Comparison of ENCODE assay signal across 27 mouse cellular contexts in the genomic region with DNA sequence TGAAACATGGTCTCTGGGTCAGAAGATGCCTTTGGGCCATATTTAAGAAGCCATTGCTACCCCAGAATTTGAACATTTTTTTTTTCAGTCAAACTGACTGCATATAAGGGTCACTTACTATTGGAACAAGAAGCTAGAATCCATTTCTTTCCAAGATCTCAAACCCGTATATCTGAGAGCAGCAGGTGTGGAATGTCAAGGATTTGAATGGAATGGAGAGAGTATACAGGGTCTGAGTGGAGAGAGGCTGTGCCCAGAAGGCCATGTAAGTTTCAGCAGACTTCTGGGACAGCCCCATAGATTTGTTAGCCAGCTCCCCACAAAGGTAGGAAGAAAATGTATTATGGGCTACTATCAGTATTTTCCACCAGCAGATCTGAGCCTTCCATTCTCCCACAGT. TPM values are rescaled to one million over a fixed set of nuclear protein-coding genes. Genes with fewer than 3 reads are reported as not detected.
A peak's percentile ranks its signal among the peaks of the same experiment; 100 is the strongest.
DNase-seq lines count a peak whose midpoint lies in the region; ATAC-seq and TF ChIP-seq lines count a peak whose summit lies in the region.
"Had no signal": no experiment of that assay in that cellular context is flagged by ENCODE, and none has a peak within 500 bp of the region (broad histone marks: within the 10 kb centered on the region; RNA-seq: fewer than 3 reads in every experiment).

No protein-coding gene starts in this region.

- no peaks in the 10 kb centered on the region for H3K27me3 ChIP-seq in heart, embryonic 16.5 days (ENCODE audit: control insufficient read depth, insufficient read depth, low read length)
- no peaks in the 10 kb centered on the region for H3K27me3 ChIP-seq in lung, embryonic 14.5 days (ENCODE audit: insufficient read depth, low read length)
- H3K27me3 ChIP-seq in limb, embryonic 13.5 days, result no peaks in the 10 kb centered on the region
- H3K27me3 ChIP-seq: forebrain, embryonic 13.5 days had no signal

- intact Hi-C loops in heart, postnatal 36 days (cut with DNase I), result no loop called here

- peaks cover 13% of the 10 kb centered on the region for H3K36me3 ChIP-seq in heart, embryonic 16.5 days (ENCODE audit: control insufficient read depth, insufficient read depth)
- no peaks in the 10 kb centered on the region for H3K36me3 ChIP-seq in lung, embryonic 14.5 days (ENCODE audit: insufficient read depth)
- no peaks in the 10 kb centered on the region for H3K36me3 ChIP-seq in limb, embryonic 13.5 days
- H3K36me3 ChIP-seq: forebrain, embryonic 10.5 days had no signal

- no peaks in the 10 kb centered on the region for H3K9me3 ChIP-seq in heart, embryonic 16.5 days (replicated peaks; ENCODE audit: control insufficient read depth, low read length)
- H3K9me3 ChIP-seq in lung, embryonic 14.5 days (ENCODE audit: low read depth, low read length), result no peaks in the 10 kb centered on the region
- H3K9me3 ChIP-seq in limb, embryonic 13.5 days, result no peaks in the 10 kb centered on the region
- H3K9me3 ChIP-seq: forebrain, embryonic 10.5 days; forebrain, embryonic 13.5 days had no signal

- peaks cover 21% of the 10 kb centered on the region for H3K4me1 ChIP-seq in heart, embryonic 16.5 days (ENCODE audit: control insufficient read depth, insufficient read depth, low read length)
- H3K4me1 ChIP-seq in lung, embryonic 14.5 days (ENCODE audit: insufficient read depth), result peaks cover 4% of the 10 kb centered on the region; the same call in 1 of the 2 replicates
- H3K4me1 ChIP-seq in limb, embryonic 13.5 days, result peaks cover 4% of the 10 kb centered on the region; the same call in 1 of the 2 replicates

- no peak for TF ChIP-seq CTCF in lung, embryonic 14.5 days (IDR thresholded peaks at IDR 0.05; ENCODE audit: low read depth)

- H3K27ac ChIP-seq in heart, embryonic 16.5 days (ENCODE audit: low read length), result peak overlapping the region; percentile 19; the same call in 1 of the 2 replicates
- peak overlapping the region; percentile 46; the same call in 1 of the 2 replicates for H3K27ac ChIP-seq in lung, embryonic 14.5 days (ENCODE audit: low read depth)
- 0 out of 2 replicates have a peak overlapping the region, but pooled peaks have one; percentile 2 for H3K27ac ChIP-seq in limb, embryonic 13.5 days
- H3K27ac ChIP-seq: forebrain, embryonic 10.5 days; forebrain, embryonic 13.5 days; heart, adult 2 months; hindbrain, embryonic 14.5 days; hindbrain, postnatal 0 days had no signal

- 23% methylated on average over 1 of the region's 1 CpGs for WGBS in heart, embryonic 16.5 days
- WGBS in lung, embryonic 14.5 days, result 33% methylated on average over 1 of the region's 1 CpGs
- WGBS in limb, embryonic 13.5 days, result 65% methylated on average over 1 of the region's 1 CpGs

- no peak overlapping the region for H3K4me3 ChIP-seq in heart, embryonic 16.5 days (ENCODE audit: low read length)
- H3K4me3 ChIP-seq in lung, embryonic 14.5 days (ENCODE audit: low read depth, low read length), result no peak overlapping the region
- H3K4me3 ChIP-seq in limb, embryonic 13.5 days, result no peak overlapping the region
- H3K4me3 ChIP-seq: forebrain, embryonic 10.5 days; forebrain, embryonic 13.5 days; heart, adult 2 months had no signal

- no peak overlapping the region for H3K4me2 ChIP-seq in heart, embryonic 16.5 days (ENCODE audit: low read depth, low read length)
- H3K4me2 ChIP-seq in lung, embryonic 14.5 days, result no peak overlapping the region
- H3K4me2 ChIP-seq in limb, embryonic 13.5 days (replicated peaks), result no peak overlapping the region
- H3K4me2 ChIP-seq: forebrain, embryonic 13.5 days; heart, embryonic 11.5 days; hindbrain, embryonic 14.5 days had no signal

- H3K9ac ChIP-seq in heart, embryonic 16.5 days (ENCODE audit: low read length), result no peak overlapping the region
- H3K9ac ChIP-seq in lung, embryonic 14.5 days, result no peak overlapping the region
- H3K9ac ChIP-seq in limb, embryonic 13.5 days, result no peak overlapping the region
- H3K9ac ChIP-seq: forebrain, embryonic 13.5 days; hindbrain, embryonic 14.5 days had no signal

- no peak for ATAC-seq in heart, embryonic 16.5 days (replicated peaks; ENCODE audit: extremely low read depth, insufficient read depth, low FRiP score)
- ATAC-seq in lung, embryonic 14.5 days (ENCODE audit: insufficient read depth), result 0 out of 2 replicates have a peak, but pooled peaks have one; percentile 58
- no peak for ATAC-seq in limb, embryonic 13.5 days (ENCODE audit: low FRiP score, low read depth)
- ATAC-seq: activated CD4-positive, CD25-positive, alpha-beta regulatory T cell, adult 4 months; CD4-positive, CD25-positive, alpha-beta regulatory T cell, adult 4 months; hindbrain, postnatal 0 days; inflammation-experienced regulatory T-cells, adult 6 months had no signal

- DNase-seq in heart, postnatal 36 days, result no peak
- no peak for DNase-seq in lung, embryonic 14.5 days
- no peak for DNase-seq in lung, postnatal 10 days
- DNase-seq in Muller cell, postnatal 12 days (ENCODE audit: inconsistent ontology term), result peak; percentile 51
- DNase-seq: adrenal gland, adult 8-10 months; adrenal gland, postnatal 25 days; cerebellum, adult 18-20 months; cerebellum, adult 9-10 months; cerebellum, postnatal 14 days; gastrocnemius, postnatal 10 days; gastrocnemius, postnatal 36 days; heart, adult 2 months; heart, postnatal 4 days had no signal

RNA-seq across cellular contexts. Expression of gene Gm5105, which starts 11.5 kb away (rescaled TPM):
- polyA plus RNA-seq in heart, embryonic 16.5 days (2015; fragmentation: Nextera tagmentation; extraction: Ambion mirVana), result 0.36 and 0.45 TPM in 2 replicates
- under 1 TPM; 0.64 to 0.81 TPM for total RNA-seq in heart, postnatal 36 days (2021)
- polyA plus RNA-seq in lung, embryonic 14.5 days (2014; fragmentation: Nextera tagmentation; extraction: Ambion mirVana), result 0.19 TPM in 1 of 2 replicates, not detected in the other
- 0.09 TPM in 1 of 2 replicates, not detected in the other for polyA plus RNA-seq in limb, embryonic 13.5 days (2015; fragmentation: Nextera tagmentation; extraction: Ambion mirVana)
- total RNA-seq: adrenal gland, postnatal 25 days; granulocyte monocyte progenitor cell, adult 5-6 weeks; hindbrain, postnatal 0 days; MEL had no signal
- polyA plus RNA-seq: activated CD4-positive, CD25-positive, alpha-beta regulatory T cell, adult 4 months; CD4-positive, CD25-positive, alpha-beta regulatory T cell, adult 4 months; embryonic facial prominence, embryonic 11.5 days; forebrain, embryonic 10.5 days; forebrain, embryonic 13.5 days; heart, embryonic 11.5 days; hindbrain, embryonic 11.5 days; inflammation-experienced regulatory T-cells, adult 6 months had no signal

RNA-seq across cellular contexts. Expression of gene 1110002E22Rik, which starts 13.8 kb away (rescaled TPM):
- 18.7 and 19.1 TPM in 2 replicates for polyA plus RNA-seq in heart, embryonic 16.5 days (2015; fragmentation: Nextera tagmentation; extraction: Ambion mirVana)
- total RNA-seq in heart, postnatal 36 days (2021), result 10 to 100 TPM; 52.5 to 58.2 TPM
- polyA plus RNA-seq in lung, embryonic 14.5 days (2014; fragmentation: Nextera tagmentation; extraction: Ambion mirVana), result 0.21 and 0.31 TPM in 2 replicates
- polyA plus RNA-seq in limb, embryonic 13.5 days (2015; fragmentation: Nextera tagmentation; extraction: Ambion mirVana), result 1.6 and 2.3 TPM in 2 replicates
- total RNA-seq: granulocyte monocyte progenitor cell, adult 5-6 weeks had no signal
- polyA plus RNA-seq: activated CD4-positive, CD25-positive, alpha-beta regulatory T cell, adult 4 months; CD4-positive, CD25-positive, alpha-beta regulatory T cell, adult 4 months; inflammation-experienced regulatory T-cells, adult 6 months had no signal
